Mouse (Mus musculus) hindbrain, embryonic 11.5 days (tissue): ENCODE data around the gene Nom1. TPM values are rescaled to one million over a fixed set of nuclear protein-coding genes. Genes with fewer than 3 reads are reported as not detected.

Experiments used
- ATAC-seq: fragments of 200-750 bp; cut with Nextera tagmentation; 2 replicates; pipeline ENCODE4 v1.8.0; 2017; ENCODE audit warnings: mild to moderate bottlenecking, moderate TSS enrichment, moderate library complexity; ENCODE audit not compliant: low FRiP score
- DNase-seq: peaks from one replicate; pipeline ENCODE4 v3.0.0-alpha.2; 2015; ENCODE audit warnings: low spot score
- H3K27ac ChIP-seq: fragments of 300-500 bp; sonication (generic); 2 replicates; pipeline ENCODE4 v1.5.1; 2014; ENCODE audit warnings: mild to moderate bottlenecking, low read depth, low read length
- H3K27me3 ChIP-seq: fragments of 300-500 bp; sonication (generic); 2 replicates; pipeline ENCODE4 v1.6.1; 2014; ENCODE audit warnings: mild to moderate bottlenecking, low read length, moderate library complexity, mixed read lengths; ENCODE audit not compliant: control insufficient read depth, insufficient read depth
- H3K36me3 ChIP-seq: fragments of 300-500 bp; sonication (generic); 2 replicates; pipeline ENCODE4 v1.6.1; 2014; ENCODE audit warnings: mild to moderate bottlenecking, low read length, moderate library complexity, mixed read lengths; ENCODE audit not compliant: control insufficient read depth, insufficient read depth
- H3K4me1 ChIP-seq: fragments of 300-500 bp; sonication (generic); replicated peaks from 2 replicates; pipeline ENCODE4 v1.6.1; 2014; ENCODE audit warnings: low read length, mixed read lengths; ENCODE audit not compliant: control insufficient read depth, insufficient read depth
- H3K4me2 ChIP-seq: fragments of 300-500 bp; sonication (generic); replicated peaks from 2 replicates; pipeline ENCODE4 v1.6.1; 2014; ENCODE audit warnings: mild to moderate bottlenecking, low read depth, low read length
- H3K4me3 ChIP-seq: fragments of 300-500 bp; sonication (generic); 2 replicates; pipeline ENCODE4 v1.5.1; 2014; ENCODE audit warnings: low read depth, low read length
- H3K9ac ChIP-seq: fragments of 300-500 bp; sonication (generic); 2 replicates; pipeline ENCODE4 v1.6.1; 2014; ENCODE audit warnings: low read depth, low read length
- H3K9me3 ChIP-seq: fragments of 300-500 bp; sonication (generic); 2 replicates; pipeline ENCODE4 v1.6.1; 2016; ENCODE audit warnings: low read length; ENCODE audit not compliant: control insufficient read depth
- WGBS: fragments of 180-500 bp; shearing (Covaris S2); extraction: QIAGEN DNeasy Blood & Tissue Kit; methylation state at CpG from one replicate; pipeline ENCODE4 v1.1.7; 2014; 5-methylcytosine and 5-hydroxymethylcytosine counted together
- polyA plus RNA-seq: library from polyadenylated mRNA; unstranded; fragments of >200 nt; fragmentation: Nextera tagmentation; extraction: Ambion mirVana; gene quantifications from 2 replicates; pipeline ENCODE4 v1.2.1, GENCODE M21; 2014

Nom1 gene
- polyA plus RNA-seq, 1 experiment from 2014 or later: 18.4 TPM

GRCm38 (mm10) chr5:29485941-29486320 lies 51.5 kb downstream of the Nom1 start:
- no peak overlapping the region for H3K4me3 ChIP-seq
- WGBS: 2% methylated on average over 10 of the region's 10 CpGs
- H3K4me2 ChIP-seq: no peak overlapping the region
- no peaks in the 10 kb centered on the region for H3K36me3 ChIP-seq
- H3K4me1 ChIP-seq: no peaks in the 10 kb centered on the region
- H3K27me3 ChIP-seq: peaks cover 89% of the 10 kb centered on the region
- DNase-seq (no peak), ATAC-seq (no peak)
- H3K9ac ChIP-seq: no peak overlapping the region
- H3K27ac ChIP-seq: no peak overlapping the region
- no peaks in the 10 kb centered on the region for H3K9me3 ChIP-seq

GRCm38 (mm10) chr5:29487321-29487720 lies 52.9 kb downstream of the Nom1 start:
- Histone ChIP-seq H3K4me3 (no peak overlapping the region), H3K4me1 (no peaks in the 10 kb centered on the region), H3K4me2 (no peak overlapping the region), H3K9me3 (no peaks in the 10 kb centered on the region), H3K27ac (no peak overlapping the region), H3K9ac (no peak overlapping the region), H3K27me3 (peaks cover 78% of the 10 kb centered on the region), H3K36me3 (no peaks in the 10 kb centered on the region)
- WGBS: 17% methylated on average over 13 of the region's 13 CpGs
- ATAC-seq: no peak
- DNase-seq: no peak

- no peak overlapping the region for H3K27ac ChIP-seq
- no peaks in the 10 kb centered on the region for H3K4me1 ChIP-seq
- H3K9ac ChIP-seq: no peak overlapping the region
- H3K9me3 ChIP-seq: no peaks in the 10 kb centered on the region
- H3K27me3 ChIP-seq: no peaks in the 10 kb centered on the region
- WGBS: 80% methylated on average over 3 of the region's 3 CpGs
- ATAC-seq (no peak), DNase-seq (no peak)
- H3K4me2 ChIP-seq: no peak overlapping the region
- no peak overlapping the region for H3K4me3 ChIP-seq
- H3K36me3 ChIP-seq: no peaks in the 10 kb centered on the region
These were observed 72.5 kb downstream of the Nom1 start for GRCm38 (mm10) chr5:29507013-29507412.

Other genes starting within 250 kb of the Nom1 start
- gene Rnf32, start 238.7 kb upstream of the Nom1 start, polyA plus RNA-seq: 9.7 and 10.2 TPM in 2 replicates
- gene Lmbr1, start 56.3 kb upstream of the Nom1 start, polyA plus RNA-seq: 17.0 and 18.2 TPM in 2 replicates
- 0.32 and 0.74 TPM in 2 replicates for gene Mnx1, start 43.8 kb downstream of the Nom1 start, polyA plus RNA-seq
- 31.0 and 36.4 TPM in 2 replicates for gene Ube3c, start 134.6 kb downstream of the Nom1 start, polyA plus RNA-seq